Mouse (Mus musculus) liver, postnatal 0 days (tissue): ENCODE data around the gene Kcnip3.

Source experiments
- CTCF ChIP-seq: sonication (generic); IDR thresholded peaks from 2 replicates; pipeline ENCODE4 v1.5.1; 2016; ENCODE audit warnings: antibody characterized with exemption, low read depth
- EP300 ChIP-seq: IDR thresholded peaks from 2 replicates; pipeline ENCODE4 v1.6.1; 2016; ENCODE audit warnings: antibody characterized with exemption, low read depth, mild to moderate bottlenecking

- TF ChIP-seq CTCF (no peak), EP300 (no peak)
These were observed 88.2 kb downstream of the Kcnip3 start for GRCm38 (mm10) chr2:127433487-127434295.
